Mouse (Mus musculus) liver, postnatal 0 days (tissue): Measurements from ENCODE around the gene Kbtbd2.

Experiments used
- CTCF ChIP-seq: sonication (generic); IDR thresholded peaks from 2 replicates; pipeline ENCODE4 v1.5.1; 2016; ENCODE audit warnings: antibody characterized with exemption, low read depth
- EP300 ChIP-seq: IDR thresholded peaks from 2 replicates; pipeline ENCODE4 v1.6.1; 2016; ENCODE audit warnings: antibody characterized with exemption, low read depth, mild to moderate bottlenecking

GRCm38 (mm10) chr6:56732545-56732944 is 65.1 kb downstream of the Kbtbd2 start:
- TF ChIP-seq CTCF (no peak), EP300 (no peak)
